Mouse (Mus musculus): ENCODE measurements around the gene Ftl1-ps1.
A peak's percentile ranks its signal among the peaks of the same experiment; 100 is the strongest.

Ftl1-ps1 gene

DNA sequence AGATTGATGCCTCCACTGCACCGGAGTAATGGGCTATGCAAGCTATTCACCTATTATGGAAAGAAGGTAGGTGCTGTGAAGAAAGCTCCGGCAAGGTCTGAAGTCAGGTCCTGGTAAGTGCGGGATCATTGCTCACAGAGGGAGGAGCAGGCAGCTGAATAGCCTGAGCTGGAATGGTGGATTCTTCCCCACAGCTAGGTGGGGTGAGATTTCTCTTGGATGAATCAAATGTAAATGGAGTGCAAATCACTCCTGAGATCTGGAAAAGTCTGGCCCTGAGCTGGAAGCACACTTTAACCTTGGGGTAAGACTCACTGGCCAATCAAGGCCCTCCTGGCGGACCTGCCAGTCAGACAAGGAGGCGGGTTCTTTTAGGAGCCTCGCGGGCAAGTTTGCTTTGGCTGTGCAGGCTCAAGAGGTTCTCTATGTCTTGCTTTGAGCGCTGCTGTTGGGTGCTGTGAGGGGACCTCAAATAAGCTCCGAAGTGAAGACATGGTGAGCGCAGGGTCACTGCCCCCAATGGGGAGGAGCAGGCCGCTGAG lies at the start of gene Ftl1-ps1:
TSS of gene Ftl1-ps1 (plus strand) at position 397 of the 542 bp plus-strand sequence.
- DNase-seq (ENCODE audit: low spot score in 2 of 2) = no peak

DNA sequence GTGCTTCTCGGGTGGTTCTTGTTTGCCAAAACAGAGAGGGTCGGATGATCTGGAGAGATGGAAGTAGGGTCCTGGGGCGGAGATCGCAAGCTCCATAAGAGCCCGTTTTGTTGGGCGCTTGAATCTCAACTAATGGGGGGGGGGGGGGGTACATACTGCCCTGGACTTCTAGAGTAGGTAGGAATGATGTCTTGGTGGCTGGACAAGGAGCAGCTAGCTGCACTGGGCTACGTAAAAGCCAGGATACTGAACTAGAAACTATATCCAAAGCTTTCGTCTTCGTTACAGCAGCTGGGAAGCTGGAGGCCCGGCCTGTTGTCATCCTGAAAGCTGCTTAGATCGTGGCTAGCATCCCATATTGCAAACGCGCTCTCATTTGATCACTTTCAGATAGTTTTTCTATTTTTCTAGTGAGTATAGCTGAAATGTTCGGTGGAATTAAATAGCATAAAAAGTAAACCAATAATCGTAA lies 49.0 kb upstream of the Ftl1-ps1 start:
- peak; percentile 32 to 33 for DNase-seq (ENCODE audit: low spot score in 2 of 2)

DNA sequence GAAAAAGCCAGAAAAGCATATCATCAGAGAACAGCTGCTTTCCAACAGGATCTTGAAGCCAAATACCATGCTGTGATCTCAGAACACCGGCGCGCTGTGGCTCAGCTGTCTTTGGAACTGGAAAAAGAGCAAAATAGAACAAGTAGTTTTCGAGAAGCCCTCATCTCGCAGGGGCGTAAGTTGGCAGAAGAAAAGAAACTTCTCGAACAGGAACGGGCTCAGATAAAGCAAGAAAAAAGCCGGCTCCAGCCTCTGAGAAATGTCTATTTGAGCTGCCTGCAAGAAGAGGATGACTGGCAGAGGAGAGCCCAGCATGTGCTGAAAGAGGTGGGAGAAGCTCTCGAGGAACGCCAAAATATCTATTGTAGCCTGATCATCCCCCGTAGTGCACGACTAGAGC lies 43.0 kb upstream of the Ftl1-ps1 start:
- no peak for DNase-seq (ENCODE audit: low spot score in 2 of 2)

DNA sequence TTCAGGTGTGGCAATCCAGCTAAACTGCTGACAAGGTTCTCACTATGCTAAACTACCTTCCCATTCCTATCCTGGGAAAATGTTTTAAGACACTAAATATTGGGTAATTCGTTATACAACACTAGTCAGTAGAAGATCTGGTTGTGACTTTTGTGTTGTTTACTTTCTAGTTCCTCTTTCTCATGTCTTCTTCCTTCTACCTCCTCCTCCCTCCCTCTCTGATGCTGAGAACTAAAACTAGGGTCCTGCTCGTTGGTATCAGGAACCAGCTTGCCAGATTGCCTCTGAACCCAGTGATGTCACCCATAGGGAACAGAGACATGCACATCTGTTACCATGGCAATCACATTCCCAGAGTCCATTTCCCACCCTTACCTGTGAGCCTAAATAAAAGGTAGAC lies 37.3 kb upstream of the Ftl1-ps1 start:
- DNase-seq (ENCODE audit: low spot score in 2 of 2) = no peak

DNA sequence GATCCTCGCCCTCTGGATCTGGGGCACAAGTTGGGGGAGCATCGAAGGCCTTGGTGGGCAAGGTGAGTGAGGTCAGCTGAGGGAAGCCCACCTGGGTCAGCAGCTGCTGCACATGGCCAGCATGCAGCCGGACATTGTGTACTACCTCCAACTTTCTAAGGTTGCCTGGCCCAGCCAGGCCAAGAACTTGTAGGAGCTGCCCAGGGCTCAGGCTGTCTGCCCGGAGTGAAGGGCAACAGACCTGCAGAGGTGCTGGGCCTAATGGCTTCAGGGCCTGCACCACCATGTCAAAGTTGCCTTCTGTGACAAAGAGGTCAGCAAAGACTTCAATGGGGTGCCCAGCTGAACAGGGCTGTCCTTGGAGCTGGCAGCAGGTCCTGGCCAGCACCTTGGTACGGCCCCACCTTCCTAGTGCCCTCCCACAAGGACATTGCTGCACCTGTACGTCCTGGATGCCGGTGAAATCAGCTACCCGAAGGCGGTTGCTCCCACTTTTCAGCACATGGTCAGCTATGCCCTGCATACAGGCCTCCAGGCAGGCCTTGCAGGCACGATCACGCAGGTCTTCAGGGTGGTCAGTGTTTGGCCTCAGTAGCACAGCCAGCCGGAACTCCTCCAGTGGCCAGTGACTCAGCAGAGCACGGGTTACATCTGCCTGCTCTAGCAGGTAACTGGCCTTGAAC lies 36.2 kb upstream of the Ftl1-ps1 start:
- DNase-seq (ENCODE audit: low spot score in 2 of 2) = no peak

DNA sequence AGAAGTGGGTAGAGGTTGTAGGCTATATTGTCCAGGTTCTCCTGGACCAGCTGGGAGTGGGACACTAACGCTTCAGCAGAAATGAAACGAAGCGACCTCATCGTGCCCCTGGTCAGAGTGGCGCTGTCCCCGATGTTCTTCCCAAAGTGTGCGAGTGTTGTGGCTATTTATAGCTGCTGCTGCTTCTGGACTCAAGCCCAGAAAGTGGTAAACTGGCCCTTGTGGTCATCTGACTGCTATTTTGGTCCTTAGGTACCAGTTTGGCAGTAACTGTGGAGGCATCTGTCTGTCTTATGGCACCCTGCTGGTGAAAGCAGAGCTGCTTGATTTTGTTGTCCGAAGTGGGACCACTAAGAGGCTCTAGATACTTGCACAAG lies 35.6 kb upstream of the Ftl1-ps1 start, which contains the start of gene Lrrc14b:
TSS of gene Lrrc14b (minus strand) at position 147 of the 377 bp plus-strand sequence.
- no peak for DNase-seq (ENCODE audit: low spot score in 2 of 2)

DNA sequence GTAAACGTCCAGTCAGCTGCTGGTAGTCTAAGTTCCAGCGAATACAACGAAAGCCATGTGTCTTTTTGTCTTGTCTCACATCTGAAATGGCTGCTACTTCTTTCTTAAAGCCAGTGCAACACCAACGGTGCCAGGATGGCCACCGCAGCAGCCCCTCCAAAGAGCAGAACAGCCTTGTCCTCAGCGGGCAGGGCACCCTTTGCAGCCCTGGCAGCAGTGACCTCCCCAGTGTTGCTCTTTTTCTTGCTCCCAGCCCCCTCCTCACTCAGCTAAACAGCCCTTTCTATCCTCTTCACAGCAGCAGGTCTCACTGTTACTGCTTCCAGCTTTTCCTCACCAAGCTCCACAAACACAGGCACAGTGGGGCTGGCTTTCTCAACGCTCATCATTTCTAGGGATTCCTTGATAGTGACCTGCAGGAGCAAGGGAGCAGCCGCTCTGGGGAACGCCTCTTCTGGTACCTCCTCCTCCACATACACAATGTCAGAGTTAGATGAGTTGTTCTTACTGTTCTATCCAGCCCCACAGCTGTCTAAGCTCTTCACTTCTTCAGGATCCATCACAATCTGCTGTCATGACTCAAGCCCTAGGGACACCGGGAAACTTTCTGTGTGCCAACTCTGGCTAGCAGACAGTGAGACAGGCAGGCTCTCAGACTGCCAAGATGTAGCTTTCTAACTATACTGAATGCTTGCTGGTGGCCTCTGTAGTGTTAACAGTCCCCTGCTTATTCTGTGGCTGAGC lies 17.8 kb upstream of the Ftl1-ps1 start:
- DNase-seq (ENCODE audit: low spot score in 2 of 2) = no peak

DNA sequence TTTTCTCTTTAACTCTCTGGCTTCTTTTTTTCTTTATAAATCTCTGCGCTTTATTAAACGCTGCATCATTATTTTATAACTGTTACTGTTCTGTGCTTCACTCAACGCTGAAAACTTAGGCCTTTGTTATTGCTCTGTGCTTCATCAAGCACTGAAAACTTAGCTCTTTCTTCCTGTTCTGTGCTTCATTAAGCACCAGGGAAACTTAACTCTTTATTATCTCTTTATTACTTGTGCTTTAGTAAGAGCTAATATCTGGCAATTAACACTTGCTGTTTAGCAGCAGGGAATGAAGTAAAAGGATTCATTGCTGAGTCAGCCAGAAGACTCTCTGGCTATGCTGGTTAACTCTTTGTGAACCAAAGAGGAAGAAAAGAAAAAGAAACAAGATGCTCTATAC lies 17.2 kb upstream of the Ftl1-ps1 start:
- no peak for DNase-seq (ENCODE audit: low spot score in 2 of 2)

DNA sequence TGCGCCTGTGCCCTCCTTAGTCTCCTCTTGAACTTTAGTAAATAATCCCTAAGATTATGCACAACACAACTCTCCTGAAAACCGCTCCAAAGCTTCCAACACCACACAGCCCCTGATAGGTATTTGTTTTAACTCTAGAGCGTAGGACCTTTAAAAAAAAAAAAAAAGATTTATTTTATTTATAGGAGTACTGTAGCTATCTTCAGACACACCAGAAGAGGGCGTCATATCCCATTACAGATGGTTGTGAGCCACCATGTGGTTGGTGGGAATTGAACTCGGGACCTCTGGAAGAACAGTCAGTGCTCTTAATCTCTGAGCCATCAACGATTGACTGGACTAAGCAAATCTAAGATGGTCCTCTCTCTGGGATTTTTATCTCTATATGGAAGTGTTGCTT lies 9.8 kb upstream of the Ftl1-ps1 start:
- no peak for DNase-seq (ENCODE audit: low spot score in 2 of 2)

DNA sequence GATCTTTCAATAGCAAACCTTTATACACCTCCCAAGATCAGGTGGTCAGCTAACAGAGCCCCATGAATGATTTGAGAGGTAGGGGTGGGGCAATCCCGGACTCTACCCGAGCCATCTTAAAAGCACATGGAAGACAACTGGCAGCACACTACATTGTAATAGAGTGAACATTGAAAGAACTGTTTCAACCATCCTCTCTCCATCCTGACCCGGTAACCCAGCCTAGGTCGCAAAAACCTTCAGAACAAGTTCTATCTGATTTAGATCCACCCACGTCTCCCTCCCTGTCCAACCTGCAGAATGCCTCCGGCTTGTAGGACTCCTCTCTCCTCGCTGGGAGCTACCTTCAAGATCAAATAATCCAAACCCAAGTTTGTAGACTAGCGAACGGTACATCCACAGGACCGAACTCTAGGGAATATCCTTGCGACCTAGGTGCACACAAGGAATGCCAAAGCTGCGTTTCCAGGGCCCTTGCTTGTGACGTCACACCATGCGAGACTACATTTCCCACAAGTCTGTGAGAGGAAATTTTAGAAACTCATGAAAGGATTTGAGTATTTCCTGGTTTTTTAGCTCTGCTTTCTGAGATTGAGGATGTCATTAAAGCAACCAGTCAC lies 9.0 kb upstream of the Ftl1-ps1 start, which contains the start of gene Zfp72:
TSS of gene Zfp72 (minus strand) at position 466 of the 620 bp plus-strand sequence.
- peak; percentile 84 to 91 for DNase-seq (ENCODE audit: low spot score in 2 of 2)

DNA sequence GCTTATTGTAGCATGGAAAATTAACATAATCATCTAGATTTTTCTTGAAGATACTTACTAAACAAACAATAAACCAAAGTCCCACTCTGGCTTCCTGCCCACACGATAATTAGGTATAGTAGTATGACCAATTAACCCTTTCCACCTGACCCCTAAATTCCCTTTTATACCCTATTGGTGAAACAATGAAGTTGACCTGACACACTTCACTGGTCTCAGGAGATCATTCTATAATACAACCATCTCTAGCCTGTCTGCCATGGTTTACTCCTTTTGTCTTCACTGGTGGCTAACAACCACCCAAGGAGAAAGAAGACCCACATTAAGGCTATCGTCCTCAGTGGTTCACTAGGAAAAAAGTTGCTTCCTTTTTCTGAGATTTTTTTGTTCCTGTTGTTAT lies 8.3 kb upstream of the Ftl1-ps1 start:
- DNase-seq (ENCODE audit: low spot score in 2 of 2) = no peak

DNA sequence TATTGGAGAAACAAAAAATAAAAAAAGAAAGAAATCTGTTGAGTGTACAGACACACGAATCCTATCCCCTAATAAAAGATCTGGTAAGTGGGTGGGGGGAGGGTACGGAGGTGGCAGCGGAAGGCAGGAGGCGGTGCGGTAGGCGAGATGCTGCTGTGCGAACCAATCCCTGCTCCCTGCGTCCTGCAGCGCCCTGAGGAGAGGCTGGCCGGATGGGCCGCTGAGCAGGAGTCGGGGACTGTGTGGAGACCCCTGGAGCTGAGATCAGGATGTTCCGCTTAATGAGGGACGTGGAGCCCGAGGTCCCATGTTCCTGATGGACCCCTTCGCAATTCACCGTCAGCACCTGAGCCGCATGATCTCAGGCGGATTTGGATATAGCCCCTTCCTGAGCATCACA lies 40.4 kb downstream of the Ftl1-ps1 start:
- no peak for DNase-seq (ENCODE audit: low spot score in 2 of 2)
